Mouse (Mus musculus) erythroblast, adult 5-6 weeks (primary cell): ENCODE results near the gene Cd36. TPM values are rescaled to one million over a fixed set of nuclear protein-coding genes. Genes with fewer than 3 reads are reported as not detected.
"Not testable (repeated sequence)": the region's sequence is repeated elsewhere in the genome, so short reads cannot be mapped to it uniquely, and the experiment has no call there.

Experiments used
- ATAC-seq: replicated peaks from 2 replicates; pipeline ENCODE4 v1.8.0; 2016; ENCODE audit warnings: moderate number of reproducible peaks, mild to moderate bottlenecking, moderate TSS enrichment, inconsistent platforms; ENCODE audit not compliant: poor library complexity, low FRiP score, severe bottlenecking
- total RNA-seq, 2 experiments: library from RNA; stranded (forward) in 1 of 2; stranded (reverse) in 1 of 2; fragments of 150-400 nt in 1 of 2; fragments of 200-764, 138-1000 nt in 1 of 2; gene quantifications; 2 replicates each; pipeline versions ENCODE4 v1.2.3 to v1.2.4; 2015 to 2017; ENCODE audit warnings: low replicate concordance in 2 of 2

Cd36 gene
- total RNA-seq (2015; ENCODE audit: low replicate concordance) (678 and 679 TPM in 2 replicates), total RNA-seq (2017; ENCODE audit: low replicate concordance) (1,468 and 1,791 TPM in 2 replicates)

DNA sequence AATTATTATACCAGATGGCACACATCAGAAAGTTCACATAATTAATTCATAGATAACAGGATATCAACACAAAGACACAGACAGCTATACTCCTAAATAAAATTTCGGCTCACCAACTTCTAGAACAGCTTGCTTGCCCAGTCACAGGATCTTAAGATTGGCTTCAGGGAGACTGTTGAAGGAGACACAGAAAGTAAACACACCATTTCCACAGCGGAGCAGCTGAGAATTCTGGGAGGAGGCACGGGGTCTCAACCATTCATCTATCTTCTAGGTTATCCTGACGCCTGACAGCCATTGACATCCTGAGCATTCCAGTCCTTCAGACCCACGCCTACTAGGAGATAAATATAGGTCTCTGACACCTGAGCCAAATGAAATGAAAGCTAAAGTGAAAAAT, at the start of gene Cd36:
TSS of gene Cd36 (minus strand) at position 204 of the 400 bp plus-strand sequence.
- no peak for ATAC-seq

GRCm38 (mm10) chr5:17934501-17934900, 45.9 kb upstream of the Cd36 start:
- no peak for ATAC-seq

- peak; percentile 89 for ATAC-seq
Observed at GRCm38 (mm10) chr5:17931588-17931987, 43.0 kb upstream of the Cd36 start.

DNA sequence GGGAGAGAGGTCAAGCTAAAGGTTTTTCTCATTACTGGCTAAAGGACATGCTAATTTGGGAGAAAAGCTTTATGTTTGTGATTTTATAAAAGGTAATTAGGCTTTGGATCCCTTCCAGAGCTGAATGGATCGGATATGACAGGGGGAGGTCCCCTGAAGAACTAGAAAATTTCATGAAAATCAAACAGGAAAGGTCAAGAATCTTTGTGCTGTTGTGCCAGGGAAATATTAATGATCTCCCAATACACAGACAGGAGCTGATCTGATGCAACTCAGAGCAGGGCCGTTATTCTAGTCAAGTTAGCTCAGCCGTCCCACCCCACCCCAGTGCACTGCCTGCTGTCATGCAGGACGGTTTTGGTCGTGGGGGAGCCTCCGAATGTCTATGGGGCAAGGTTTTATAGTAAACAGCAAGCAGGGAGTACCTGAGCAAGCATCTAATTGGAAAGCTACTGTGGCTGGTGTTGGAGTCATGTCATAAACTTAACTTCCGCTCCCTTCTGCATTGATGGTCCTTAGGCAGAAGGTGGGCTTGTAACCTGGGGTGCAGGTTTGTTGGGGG, 40.5 kb upstream of the Cd36 start:
- ATAC-seq: no peak

GRCm38 (mm10) chr5:17928471-17928870, 39.9 kb upstream of the Cd36 start:
- no peak for ATAC-seq

DNA sequence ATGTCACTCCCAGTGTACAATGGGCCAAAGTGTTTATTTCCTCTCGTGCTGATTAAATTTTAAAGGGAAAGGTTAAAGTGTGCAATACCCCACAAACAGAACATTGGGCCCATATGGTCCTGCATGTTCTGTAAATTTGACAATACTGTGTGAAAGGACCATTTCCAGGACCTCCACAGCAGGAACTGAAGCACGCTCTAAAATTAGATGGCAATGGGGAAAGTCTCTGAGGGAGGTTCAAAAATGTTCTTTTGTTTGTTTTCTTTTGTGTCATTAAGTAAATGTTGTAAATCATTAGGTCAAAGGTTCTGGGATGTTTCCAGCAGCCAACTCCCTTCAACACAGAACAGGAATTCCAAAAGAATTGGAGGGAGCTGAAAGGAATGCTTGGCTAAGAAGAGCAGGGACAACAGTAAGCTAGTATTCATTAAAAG, 35.5 kb upstream of the Cd36 start:
- ATAC-seq: no peak

GRCm38 (mm10) chr5:17923648-17924047, 35.0 kb upstream of the Cd36 start:
- ATAC-seq: no peak

- ATAC-seq: no peak
Observed at GRCm38 (mm10) chr5:17918966-17919365, 30.4 kb upstream of the Cd36 start.

GRCm38 (mm10) chr5:17904766-17905165, 16.2 kb upstream of the Cd36 start:
- ATAC-seq: no peak

- no peak for ATAC-seq
Observed at GRCm38 (mm10) chr5:17898948-17899347, 10.3 kb upstream of the Cd36 start.

DNA sequence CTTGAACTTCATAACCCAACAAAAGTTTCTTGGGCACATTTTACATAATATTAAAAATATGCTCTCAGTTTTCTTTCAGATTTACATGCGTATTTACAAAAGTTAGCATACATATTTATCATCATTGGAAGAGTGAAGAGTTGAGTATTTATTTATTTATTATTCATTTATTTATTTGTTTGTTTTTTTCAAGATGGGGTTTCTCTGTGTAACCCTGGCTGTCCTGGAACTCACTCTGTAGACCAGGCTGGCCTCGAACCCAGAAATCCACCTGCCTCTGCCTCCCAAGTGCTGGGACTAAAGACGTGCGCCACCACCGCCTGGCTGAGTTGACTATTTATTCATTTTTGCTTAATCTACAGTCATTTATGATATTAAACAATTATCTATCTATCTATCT, 9.0 kb upstream of the Cd36 start:
- ATAC-seq: not testable (repeated sequence)

GRCm38 (mm10) chr5:17893577-17894172, 5.1 kb upstream of the Cd36 start:
- no peak for ATAC-seq

DNA sequence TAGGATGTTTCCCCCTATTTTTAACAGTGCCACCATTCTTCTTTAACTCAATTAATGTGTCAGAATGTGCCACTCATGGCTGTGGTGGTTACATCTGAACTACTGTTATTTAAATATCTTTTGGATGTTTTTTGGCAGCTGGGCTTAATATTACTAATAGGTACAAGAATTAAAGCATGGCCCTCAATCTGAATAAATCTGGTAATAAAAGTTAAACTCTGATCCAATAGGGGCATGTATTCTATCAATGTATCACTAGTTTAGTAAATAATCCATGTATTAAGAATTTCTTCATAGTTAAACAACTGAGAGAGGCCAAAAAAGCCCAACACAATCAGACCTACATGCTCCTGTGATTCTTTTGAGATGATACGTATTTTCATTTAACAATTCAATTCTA, 690 bp upstream of the Cd36 start:
- no peak for ATAC-seq

- no peak for ATAC-seq
Observed at GRCm38 (mm10) chr5:17886377-17886776, 2.2 kb downstream of the Cd36 start.

- no peak for ATAC-seq
Observed at GRCm38 (mm10) chr5:17883357-17883875, 5.2 kb downstream of the Cd36 start.

- 0 out of 2 replicates have a peak, but pooled peaks have one; percentile 32 for ATAC-seq
Observed at GRCm38 (mm10) chr5:17881542-17881896, 7.1 kb downstream of the Cd36 start.

GRCm38 (mm10) chr5:17880799-17881541, 7.6 kb downstream of the Cd36 start:
- peak; percentile 86 for ATAC-seq

DNA sequence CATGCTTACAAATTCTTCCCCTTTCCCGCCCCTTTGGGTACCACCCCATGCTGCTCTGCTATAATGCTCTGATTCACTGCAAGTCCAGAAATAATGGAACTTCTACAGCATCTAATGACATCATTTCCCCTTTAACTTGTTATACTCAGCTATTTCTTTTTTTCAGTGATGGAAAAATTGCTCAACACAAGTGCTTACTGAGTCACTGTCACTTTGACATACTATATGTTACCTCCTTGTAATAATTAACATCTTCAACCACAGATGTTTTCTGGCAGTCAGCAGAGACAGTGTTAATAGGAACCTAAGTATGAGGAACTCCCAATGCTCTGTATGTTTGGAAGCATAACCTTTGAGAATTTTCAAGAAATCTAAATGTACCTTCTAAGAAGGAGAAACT, 8.7 kb downstream of the Cd36 start:
- ATAC-seq: no peak

- ATAC-seq: peak; percentile 37; the same call in 1 of the 2 replicates
Observed at GRCm38 (mm10) chr5:17877044-17877443, 11.6 kb downstream of the Cd36 start.

- ATAC-seq: no peak
Observed at GRCm38 (mm10) chr5:17876637-17877036, 12.0 kb downstream of the Cd36 start.

DNA sequence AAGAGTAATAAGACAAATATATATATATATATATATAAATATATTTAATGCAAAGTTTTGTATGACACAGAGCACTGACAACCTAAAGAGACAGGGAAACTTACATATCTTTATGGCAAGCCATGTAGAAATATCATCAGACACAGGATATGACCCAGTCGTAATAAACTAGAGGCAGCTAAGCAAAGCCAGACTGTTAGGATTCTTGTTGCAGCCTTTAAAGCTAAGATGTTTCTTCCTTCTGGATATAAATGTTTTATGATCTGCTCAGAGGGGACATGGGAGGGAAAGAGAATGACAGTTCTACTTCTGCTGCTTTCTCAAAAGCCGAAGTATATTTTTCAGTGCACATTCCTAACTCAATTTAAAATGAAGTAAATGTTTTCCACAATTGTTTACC, 14.3 kb downstream of the Cd36 start:
- ATAC-seq: no peak
